Mouse (Mus musculus): ENCODE results near the gene Gramd4. TPM values are rescaled to one million over a fixed set of nuclear protein-coding genes. Genes with fewer than 3 reads are reported as not detected.
A peak's percentile ranks its signal among the peaks of the same experiment; 100 is the strongest.
"Not testable (repeated sequence)": the region's sequence is repeated elsewhere in the genome, so short reads cannot be mapped to it uniquely, and the experiment has no call there.

Gene Gramd4
- total RNA-seq, 2 experiments from 2014 or later: 11.0 to 12.3 TPM

DNA sequence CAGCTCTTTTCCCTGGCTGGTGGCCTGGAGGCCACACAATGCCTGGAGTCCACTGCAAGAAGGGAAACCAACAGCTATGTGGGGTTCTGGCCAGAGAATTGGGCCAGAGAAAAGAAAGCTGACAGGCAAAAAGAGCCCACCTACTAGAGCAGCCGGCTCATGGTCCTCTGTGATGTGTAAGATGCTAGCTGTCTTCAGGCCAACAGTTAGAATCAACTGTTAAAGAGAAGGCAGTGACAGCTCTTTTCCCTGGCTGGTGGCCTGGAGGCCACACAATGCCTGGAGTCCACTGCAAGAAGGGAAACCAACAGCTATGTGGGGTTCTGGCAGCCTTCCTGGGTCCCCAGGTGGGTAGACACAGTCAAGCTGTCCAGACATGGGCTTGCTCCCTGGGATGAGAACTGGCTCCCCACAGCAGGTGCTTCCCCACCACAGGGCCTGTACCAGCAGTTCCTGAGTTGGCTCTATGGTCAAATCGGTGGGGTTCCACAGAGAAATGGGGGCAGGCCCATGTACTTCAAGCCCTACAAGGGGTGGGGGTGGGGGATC is 120.3 kb downstream of the Gramd4 start:
- DNase-seq (ENCODE audit: low spot score in 2 of 2): not testable (repeated sequence)

- no peak for DNase-seq (ENCODE audit: low spot score in 2 of 2)
Observed at GRCm38 (mm10) chr15:86178594-86178993, 121.1 kb downstream of the Gramd4 start.

DNA sequence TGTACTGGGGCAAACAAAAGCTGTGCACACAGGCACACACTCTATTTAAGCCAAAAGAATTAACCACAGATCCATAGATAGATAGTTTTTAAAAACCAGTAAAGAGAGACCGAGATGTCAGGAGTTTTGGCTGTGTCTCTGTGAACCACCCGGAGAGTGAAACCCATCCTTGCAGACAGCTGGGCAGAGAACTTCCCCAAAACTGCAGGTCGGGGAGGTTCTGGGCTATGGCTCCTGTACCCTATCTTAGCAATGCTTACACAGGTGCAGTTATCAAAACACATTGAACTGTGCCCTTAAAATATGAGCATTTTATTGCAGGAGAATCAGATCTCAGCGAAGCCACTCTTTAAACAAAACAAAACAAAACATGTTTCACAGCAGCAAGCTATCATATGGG is 122.9 kb downstream of the Gramd4 start:
- DNase-seq (ENCODE audit: low spot score in 2 of 2): no peak

DNA sequence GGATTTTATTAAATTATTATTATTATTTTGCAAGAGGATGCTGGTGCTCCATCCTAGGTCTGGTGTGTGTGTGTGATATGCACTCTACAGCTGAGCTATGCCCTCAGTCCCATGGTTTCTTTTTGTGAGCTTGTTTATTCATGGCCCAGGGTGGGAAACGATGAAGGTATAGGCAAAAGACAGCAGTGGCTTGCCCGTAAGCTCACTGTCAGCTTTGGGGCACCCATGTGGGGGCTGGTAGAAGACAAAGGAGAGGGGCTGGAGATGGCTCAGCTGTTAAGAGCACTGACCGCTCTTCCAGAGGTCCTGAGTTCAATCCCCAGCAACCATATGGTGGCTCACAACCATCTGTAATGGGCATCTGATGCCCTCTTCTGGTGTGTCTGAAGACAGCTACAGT is 123.8 kb downstream of the Gramd4 start:
- not testable (repeated sequence) for DNase-seq (ENCODE audit: low spot score in 2 of 2)

- DNase-seq (ENCODE audit: low spot score in 2 of 2): no peak
Observed at GRCm38 (mm10) chr15:86181941-86182439, 124.5 kb downstream of the Gramd4 start.

DNA sequence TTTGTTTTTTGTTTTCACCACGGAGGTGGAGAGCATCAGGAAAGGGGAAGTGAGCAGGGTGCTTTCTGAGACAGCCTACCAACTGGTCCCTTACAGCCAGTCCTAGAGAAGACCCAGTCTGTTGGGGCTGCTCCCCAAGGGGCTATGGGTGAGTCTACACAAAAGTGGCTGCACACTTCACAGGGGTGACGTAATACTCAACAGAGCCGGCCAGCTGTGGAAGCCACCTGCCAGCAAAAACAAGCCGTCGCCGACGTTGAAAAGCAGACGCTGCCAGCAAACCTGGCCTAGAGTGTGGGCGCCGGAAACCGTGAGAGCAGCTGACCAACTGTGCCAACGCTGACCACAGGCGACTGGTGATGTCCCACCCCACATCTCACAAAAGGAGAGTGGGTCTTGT is 125.2 kb downstream of the Gramd4 start:
- DNase-seq (ENCODE audit: low spot score in 2 of 2): peak in 1 of 2 experiments; percentile 50

- no peak for DNase-seq (ENCODE audit: low spot score in 2 of 2)
Observed at GRCm38 (mm10) chr15:86183484-86183883, 126.0 kb downstream of the Gramd4 start.

DNA sequence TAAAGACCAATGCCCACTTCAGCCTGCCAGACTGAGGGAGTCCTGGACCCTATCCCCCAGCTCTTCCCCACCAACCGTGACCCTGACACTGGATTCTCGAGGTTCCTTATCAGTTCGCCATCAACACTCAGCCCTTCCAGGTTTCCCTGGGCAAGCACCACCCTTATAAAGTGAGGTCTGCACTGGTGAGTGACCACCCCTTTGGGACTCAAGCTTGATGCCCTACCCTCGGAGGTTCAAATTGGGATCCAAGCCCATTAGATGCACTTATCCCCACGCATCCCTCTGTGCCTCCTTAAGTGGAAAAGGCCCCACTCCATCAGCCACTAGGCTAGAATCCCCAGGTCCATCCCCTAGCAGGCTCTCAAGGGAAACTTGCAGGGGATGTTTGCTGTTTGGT is 126.6 kb downstream of the Gramd4 start:
- no peak for DNase-seq (ENCODE audit: low spot score in 2 of 2)

DNA sequence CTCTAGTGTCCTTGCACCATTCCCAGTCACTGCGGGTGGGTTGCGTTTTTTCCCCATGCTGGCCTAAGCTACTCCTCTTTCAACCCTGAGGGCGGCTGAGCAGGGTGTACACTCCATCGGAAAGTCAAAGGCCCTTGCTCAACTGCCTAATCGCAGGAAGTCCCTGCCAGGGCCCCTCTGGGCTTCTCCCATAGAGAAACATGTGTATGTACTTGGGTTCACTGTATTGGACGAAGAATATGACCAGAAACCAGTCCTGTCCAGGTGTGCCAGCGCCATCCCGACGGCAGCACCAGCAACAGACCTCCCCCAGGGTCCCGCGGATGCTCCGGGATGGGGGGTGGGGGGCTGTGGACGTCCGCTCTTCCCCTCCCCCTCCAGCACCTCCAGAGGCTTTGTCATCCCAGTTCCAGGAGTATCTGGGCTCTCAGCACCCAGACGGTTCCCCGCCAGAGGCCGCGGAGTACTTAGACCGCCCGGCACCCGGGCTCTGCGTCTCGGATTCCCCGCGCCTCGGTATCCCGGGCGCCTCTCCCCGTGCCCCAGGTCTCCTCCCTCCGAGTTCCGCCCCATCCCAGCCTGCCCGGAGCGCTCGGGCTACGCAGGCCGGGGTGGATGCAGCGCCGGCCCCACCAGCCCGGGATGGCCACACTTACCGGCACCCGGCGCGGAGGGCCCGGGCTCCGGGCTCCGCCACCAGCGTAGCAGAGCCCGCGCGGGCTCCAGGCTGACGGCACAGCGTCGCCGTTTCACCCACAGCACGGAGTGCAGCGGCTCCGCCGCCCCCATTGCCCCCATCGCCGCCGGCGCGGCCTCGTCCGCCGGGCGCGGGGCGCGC is 127.6 kb downstream of the Gramd4 start:
- DNase-seq (ENCODE audit: low spot score in 2 of 2): peak in 1 of 2 experiments; percentile 56

DNA sequence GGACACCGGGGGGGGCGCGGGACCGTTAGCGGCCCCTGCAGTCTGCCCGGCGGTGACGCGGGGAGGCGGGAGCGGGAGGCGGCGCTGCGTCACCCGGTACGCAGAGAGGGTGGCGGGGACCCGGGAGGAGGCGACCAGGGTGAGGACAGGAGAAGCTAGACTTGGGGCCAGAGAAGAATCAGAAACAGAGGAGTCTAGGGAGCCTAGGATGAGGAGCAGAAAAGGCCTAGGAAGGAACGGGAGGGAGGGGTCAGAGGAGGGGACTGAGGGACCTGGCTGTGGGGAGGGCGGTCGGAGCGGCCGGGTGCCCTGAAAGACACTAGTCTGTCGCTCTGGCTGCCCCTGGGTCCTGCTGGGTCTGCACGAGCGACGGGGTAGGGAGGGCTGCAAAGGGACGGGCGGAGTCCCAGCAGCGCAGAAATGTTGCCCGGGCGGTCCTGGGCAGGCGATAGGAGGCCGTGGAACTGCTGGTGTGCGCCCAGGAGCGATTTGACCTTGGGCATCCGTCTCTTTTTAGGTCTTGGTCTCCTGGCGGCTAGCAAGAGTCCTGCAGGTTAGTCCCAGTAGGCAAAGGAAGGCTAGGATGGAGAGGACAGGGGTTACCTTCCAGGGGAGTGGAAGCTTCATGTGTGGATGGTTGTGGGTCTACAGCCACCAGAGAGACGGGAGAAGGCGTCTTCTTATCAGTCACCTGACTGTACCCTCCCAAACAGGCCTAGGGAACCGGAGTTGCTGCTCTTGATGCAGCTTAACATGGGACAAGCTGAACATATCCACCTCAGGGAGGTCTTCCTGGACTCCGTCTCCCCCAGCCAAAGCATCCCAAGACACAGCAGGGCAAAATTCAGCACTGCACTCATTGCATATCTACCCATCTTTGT is 128.4 kb downstream of the Gramd4 start, which contains the start of gene Cerk:
Gene Cerk (minus strand): TSS at position 453 of the 881 bp plus-strand sequence.
- DNase-seq (ENCODE audit: low spot score in 2 of 2): peak; percentile 56 to 72

- no peak for DNase-seq (ENCODE audit: low spot score in 2 of 2)
Observed at GRCm38 (mm10) chr15:86186686-86187085, 129.2 kb downstream of the Gramd4 start.

Other genes with a start within 250 kb of the Gramd4 start
- gene Cdpf1, start 246.0 kb upstream of the Gramd4 start, total RNA-seq (2021): 10 to 100 TPM; 27.1 to 31.0 TPM
- under 1 TPM; 0.34 to 0.39 TPM for gene Pkdrej, start 236.0 kb upstream of the Gramd4 start, total RNA-seq (2021)
- 1 to 10 TPM; 4.2 to 6.2 TPM for gene Ttc38, start 225.4 kb upstream of the Gramd4 start, total RNA-seq (2021)
- 1 to 10 TPM; 4.8 to 5.6 TPM for gene Gtse1, start 197.9 kb upstream of the Gramd4 start, total RNA-seq (2021)
- gene Trmu, start 178.4 kb upstream of the Gramd4 start, total RNA-seq (2021): 10 to 100 TPM; 27.7 to 34.3 TPM
- 1 to 10 TPM; 1.6 to 1.7 TPM for gene Celsr1, start 23.9 kb upstream of the Gramd4 start, total RNA-seq (2021)
- gene Cerk, start 128.4 kb downstream of the Gramd4 start, total RNA-seq (2021): 10 to 100 TPM; 11.6 to 12.5 TPM
- gene Tbc1d22a, start 156.8 kb downstream of the Gramd4 start, total RNA-seq (2021): 10 to 100 TPM; 19.7 to 22.6 TPM